Mouse (Mus musculus) ovary, adult 18-20 months (tissue): ENCODE data around the gene Aldh16a1.
"Not testable (repeated sequence)": the region's sequence is repeated elsewhere in the genome, so short reads cannot be mapped to it uniquely, and the experiment has no call there.

Experiments used
- DNase-seq: peaks from one replicate; pipeline ENCODE4 v3.0.0; 2022; ENCODE audit warnings: low spot score, mixed read lengths

The Aldh16a1 gene

DNA sequence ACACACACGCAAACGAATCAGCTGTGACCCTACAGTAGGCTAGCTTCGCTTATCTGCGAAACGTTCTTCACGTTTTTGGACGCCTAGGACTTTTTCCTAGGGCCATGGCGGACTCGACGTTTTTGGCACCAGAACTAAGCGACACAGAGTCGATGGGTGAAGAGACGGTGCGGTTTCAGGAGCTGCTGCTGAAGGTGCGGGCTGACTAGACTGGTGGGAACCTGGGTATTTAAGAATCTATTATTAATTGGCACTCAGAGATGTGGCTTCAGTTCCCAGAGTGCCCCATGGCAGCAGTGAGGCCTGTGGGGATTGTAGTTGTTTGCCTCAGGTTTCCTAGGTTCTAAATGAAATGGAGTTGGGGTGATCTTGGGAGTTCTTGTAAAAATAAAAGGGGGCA lies 1.8 kb upstream of the Aldh16a1 start:
- DNase-seq = no peak

DNA sequence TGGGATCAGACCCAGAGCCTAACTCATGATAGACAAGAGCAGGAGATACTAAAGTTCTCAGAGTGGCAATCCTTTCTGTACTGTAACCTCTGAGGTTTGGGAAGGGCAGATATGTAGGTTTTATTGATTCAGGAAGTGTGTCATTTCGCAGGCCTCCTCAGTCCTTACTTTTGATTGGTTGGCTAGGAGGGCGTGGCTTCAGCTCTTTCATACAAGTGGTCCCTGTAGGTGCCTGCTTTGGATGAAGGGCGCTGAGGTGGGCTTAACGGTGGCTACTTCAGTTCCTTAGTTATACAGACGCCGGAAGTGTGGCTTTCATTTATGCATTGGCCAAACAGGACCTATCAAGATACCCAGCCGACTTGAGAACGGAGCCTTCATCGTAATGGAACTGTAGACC lies 1.2 kb upstream of the Aldh16a1 start:
- no peak for DNase-seq

DNA sequence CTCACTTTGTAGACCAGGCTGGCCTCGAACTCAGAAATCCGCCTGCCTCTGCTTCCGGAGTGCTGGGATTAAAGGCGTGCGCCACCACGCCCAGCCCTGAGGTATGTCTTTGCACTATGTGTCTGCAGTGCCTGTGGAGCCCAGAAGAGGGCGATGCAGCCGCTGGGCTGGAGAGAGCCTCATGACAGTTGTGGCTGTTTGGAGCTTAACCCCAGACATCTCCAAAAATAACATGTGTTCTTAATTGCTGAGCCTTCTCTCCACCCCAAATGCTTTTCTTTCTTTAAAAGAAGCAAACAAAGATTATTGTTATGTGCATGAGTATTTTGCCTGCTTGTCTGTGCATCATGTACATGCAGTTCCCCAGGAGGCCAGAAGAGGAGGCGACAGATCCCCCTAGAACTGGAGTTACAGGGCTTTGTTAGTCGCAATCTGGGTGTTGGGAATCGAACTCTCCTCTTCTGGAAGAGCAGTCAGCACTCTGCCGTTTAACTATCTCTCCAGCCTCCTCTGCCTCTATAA lies 670 bp upstream of the Aldh16a1 start:
- no peak for DNase-seq

DNA sequence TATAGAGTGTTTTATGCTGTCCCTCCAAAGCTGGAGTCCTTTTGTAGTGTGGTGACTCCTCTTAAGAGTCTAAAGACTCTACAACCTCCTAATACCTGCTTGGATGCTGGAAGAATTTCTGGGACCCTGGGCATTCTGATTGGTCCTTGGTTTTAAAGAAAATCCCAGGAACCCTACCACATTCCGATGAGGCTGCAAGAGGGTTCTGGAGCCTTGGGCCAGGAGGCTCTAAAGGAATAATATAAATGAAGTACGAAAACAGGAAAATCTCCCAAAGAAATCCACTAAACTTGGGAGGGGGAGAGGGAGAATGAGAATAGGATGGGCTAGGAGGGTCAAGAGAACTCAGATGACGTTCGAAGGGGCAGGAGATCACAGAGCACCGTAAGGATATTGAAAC lies 798 bp downstream of the Aldh16a1 start:
- DNase-seq = no peak

DNA sequence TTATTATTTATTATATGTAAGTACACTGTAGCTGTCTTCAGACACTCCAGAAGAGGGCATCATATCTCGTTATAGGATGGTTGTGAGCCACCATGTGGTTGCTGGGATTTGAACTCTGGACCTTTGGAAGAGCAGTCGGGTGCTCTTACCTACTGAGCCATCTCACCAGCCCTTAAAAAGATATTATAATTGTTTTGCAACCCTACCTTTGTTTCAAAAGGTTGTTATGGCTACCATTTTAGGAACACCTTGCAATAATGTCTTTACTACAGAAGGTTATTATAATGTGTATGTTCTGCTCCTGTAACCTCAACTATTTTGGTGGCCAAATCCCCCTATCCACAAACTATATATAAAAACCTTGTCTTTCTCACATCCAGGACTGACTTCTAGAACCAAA lies 1.3 kb downstream of the Aldh16a1 start:
- DNase-seq = not testable (repeated sequence)

DNA sequence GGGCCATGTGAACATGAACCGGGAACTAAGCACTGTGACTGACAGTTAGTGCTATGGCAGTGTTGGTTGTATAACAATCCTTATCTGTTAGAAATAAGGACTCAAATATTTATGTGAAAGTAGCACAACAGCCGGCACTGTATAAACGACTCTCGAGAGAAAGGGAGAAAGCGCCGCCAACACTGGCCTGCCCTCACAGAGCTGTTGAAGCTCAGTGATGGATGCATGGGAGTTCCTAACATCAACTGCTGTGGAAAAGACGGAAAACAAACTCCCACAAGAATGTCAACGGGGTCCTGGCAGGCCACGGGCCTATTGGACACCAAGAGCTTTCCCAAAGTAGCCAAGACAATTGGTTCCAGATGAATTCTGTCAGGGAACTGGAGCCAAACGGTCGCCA lies 3.1 kb downstream of the Aldh16a1 start:
- peak; percentile 62 for DNase-seq

DNA sequence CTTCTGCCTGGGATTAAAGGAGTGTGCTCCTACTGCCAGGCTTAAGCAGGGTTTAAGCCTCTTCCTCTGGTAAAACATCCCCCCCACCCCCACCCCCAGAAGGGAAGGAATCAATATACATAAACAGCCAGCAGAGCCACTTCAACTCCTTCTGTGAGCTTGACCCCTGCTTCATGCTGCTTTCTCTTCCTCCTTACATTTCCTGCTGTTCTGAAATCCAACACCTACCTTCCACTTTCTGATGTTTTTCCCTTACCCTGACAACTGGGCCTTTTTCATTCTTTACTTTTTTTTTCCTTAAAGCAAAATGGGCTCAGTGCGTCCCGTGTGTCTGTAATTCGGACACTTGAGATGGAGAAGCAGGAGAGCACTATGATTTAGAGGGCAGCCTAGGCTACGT lies 4.1 kb downstream of the Aldh16a1 start:
- no peak for DNase-seq

DNA sequence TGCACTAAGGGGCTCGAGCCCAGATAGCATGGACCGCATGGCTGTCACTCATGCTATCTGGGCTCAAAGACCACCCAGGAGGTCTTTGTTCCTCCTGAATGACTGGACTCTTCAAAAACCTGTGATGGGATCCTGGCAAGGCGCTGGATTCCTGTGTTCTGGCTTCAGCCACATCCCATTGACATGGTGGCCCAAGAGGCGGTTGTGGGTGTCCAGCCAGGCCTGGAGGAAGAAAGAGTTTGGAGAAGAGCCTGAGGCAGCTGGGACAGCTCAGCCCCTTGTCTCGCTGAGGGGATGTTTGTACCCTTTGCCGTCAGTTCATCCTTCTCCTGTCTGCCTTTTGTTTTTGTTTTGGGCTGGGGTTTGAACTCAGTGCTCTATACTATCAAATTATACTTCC lies 4.8 kb downstream of the Aldh16a1 start:
- no peak for DNase-seq

DNA sequence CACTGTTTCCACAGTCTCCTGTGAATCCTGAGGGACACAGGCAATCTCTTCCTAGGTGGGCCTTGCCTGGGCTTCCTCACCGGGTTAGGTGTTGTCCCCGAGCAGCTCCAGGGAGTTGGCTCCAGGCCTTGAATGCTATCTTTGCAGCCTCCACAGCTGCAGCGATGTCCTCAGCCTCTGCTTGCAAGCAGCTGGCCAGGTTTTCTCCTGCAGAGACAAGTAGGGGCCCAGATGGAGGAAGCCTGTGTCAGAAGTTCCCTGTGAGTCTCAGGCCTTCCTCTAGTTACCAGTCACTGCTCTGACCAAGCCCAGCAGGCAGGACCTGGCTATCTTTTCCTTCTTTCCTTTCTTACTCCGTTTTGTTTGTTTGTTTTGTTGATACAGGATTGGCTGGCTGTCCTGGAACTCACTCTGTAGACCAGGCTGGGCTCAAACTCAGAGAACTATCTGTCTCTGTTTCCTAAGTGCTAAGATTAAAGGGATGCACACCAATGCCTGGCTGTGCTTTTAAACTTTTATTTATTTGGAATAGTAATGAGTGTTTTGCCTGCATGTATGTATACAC lies 5.8 kb downstream of the Aldh16a1 start:
- DNase-seq = no peak

DNA sequence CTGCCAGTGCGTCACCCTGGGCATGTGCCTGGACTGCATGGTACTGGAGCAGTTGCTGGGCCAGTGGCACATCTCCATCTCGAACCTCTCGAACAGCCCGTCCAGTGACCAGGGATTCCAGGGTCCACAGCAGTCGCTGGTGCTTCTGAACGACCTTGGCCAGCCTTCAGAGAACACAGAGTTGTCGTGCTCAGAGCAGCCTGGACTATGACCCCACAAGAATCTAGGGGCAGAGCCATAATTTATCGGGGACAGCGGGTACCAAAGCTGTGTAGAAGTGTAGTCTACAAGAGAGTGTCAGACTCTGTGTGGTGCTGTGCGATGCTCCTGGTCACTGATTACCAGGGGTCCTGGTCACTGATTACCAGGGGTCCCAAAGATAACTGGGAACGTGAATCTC lies 6.5 kb downstream of the Aldh16a1 start:
- no peak for DNase-seq

DNA sequence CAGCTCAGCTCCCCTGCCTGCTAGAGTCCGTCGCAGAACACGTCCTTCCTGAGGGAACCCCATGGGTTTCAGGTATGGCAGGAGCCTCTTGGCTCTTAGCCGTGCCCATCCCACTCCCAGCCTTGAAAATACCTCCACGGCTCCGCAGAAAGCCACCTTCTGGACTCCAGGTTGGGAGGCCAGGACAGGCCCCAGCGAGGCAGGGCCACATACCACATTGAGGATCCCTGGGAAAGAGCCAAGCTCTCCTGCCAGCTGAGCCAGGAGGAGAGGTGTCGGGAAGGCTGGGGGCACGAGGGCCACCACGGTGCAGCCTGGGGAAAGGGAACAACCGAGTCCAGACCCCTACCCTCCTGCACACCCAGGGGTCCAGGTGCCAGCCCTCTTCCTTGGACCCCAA lies 7.1 kb downstream of the Aldh16a1 start:
- DNase-seq = no peak

DNA sequence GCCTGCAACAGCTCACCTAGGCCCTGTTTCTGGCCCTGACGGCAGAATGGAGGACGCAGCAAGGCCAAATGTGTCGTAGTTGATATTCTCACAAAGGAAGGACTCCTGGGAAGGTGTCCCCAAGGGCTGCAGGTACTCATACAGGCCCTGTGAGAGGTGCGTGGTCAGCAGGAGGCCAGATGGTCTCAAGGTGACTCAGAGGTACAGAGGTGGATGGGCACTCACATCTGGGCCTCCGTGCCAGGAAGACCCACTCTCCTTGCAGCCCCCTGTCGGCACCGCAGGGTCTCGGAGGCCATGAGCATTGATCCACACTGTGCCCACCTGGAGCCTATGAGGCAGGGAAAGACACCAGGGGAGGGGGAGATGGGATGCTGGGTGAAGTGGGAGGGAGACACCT lies 8.9 kb downstream of the Aldh16a1 start:
- no peak for DNase-seq

DNA sequence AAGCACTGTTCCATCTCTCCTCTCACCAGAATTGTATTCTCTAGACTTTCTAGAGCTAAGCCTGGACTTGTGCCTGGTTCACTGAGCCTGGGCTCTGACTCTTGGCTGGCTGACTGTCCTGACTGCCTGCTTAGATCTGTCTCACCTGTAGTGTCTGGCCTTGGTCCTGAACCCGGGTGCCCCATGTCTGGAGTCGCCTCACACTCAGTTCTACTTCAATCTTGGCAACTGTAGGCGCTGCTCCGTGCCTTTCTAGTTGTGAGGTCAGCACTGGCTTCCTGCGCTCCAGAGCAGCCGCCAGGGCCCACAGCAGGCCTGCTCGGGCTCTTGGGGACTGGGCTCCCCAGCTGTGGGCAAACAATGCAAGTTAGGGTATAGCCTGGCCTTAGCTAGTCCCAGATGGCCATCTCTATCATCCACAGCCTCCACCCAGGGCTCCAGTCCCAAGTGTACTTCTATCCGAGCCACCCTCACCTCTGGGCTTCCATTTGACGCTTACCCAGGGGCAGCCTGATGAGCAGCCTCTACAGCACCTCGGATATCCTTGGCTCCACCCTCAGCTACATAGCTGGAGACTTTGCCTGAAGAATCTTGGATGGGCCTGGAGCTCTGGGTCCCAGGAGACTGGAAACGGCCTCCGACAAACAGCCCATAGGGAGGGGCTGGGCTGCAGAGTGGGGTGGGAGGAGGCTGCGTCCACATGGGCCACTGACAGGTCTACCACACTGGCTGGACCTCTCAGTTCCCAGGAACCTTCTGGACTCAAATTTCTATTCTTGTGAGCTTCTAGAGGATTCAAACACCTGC lies 9.8 kb downstream of the Aldh16a1 start:
- DNase-seq = no peak

DNA sequence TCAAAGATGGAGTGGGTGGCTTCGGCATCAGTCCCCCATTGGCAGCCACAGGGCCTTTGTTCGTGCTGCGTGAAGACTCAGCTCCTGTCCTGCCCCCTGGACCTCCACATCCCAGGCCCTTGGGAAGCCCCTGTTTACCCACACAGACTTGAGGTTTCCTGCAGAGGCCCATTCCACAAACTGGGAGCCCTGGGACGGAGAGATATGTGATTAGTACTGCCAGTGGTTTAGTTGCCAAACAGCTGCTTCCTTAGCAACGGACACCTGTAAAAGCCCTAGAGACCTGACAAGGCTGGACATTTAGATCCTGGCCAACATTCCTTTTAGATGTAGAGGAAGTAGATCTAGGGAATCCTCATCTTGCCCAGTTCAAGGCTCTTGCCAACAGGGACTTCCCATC lies 12.5 kb downstream of the Aldh16a1 start:
- no peak for DNase-seq

DNA sequence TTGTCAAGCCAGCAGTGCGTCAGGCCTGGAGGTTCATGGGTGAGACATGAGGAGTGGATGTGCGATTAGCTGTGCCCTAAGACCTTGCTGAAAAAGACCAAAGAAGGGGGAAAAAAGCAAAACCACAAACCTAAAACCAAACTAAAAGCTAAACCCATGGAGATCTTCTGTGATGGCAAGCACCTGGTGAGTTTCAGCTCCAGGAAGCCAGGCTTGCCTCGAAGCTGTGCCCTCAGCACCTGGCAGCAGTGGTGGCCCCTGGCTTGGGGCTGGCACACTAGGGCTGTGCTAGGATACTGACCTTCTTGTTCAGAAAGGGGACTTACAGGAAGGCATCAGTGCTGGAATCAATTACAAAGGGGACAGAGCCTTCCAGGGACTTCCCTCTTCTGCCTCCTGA lies 13.1 kb downstream of the Aldh16a1 start:
- DNase-seq = no peak

DNA sequence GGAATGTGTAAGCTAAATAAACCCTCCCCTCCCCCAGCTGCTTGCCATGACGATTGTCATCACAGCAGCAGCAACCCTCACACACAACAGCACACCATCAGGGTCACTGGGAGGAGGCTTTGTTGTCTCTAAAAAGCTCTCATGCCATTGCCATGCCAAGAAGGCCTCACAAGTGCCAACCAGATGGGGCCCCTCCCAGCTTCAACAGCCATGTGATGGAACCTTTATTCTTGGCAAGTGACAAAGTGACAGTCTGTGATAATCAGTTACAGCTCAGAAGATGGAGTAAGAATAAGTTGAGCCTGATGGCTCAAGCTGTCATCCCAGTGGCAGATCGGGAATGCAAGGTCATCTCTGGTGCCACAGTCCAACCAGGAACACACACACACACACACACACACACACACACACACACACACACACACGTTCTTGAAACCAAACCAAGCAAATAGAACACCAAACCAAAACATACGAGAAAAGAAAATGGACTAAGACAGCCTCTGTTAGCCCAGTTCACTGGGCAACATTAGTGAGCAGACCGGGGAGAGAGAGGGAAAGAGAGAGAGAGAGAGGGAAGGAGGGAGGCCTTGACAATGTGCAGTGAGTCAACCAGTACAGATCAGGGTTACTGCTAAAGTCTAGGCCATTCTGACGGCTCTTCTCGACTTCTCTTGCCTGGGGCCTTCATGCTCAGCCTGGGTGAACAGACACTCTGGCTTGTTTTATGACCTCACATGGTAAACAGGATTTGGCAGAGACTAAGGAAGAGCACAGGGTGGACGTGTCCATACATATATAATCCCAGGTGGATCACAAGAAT lies 14.3 kb downstream of the Aldh16a1 start:
- no peak for DNase-seq

DNA sequence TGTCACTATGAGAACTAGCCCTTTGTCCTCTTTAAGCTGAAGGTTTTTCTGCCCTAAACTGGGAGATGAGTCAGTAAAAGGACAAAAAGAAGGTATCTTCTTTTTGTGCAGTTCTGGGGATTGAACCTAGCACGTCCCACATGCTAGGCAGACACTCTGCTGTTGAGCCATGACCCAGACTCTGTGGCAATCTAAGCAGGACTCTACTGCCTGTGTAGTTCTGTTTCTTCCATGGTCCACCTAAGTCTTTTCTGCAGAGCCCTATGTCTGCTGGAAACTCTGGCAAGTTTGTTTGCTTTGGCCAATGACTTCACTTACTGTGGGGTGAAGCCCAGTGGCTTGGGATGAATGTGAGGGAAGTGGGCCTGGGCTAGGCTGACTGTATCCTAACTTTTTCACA lies 16.0 kb downstream of the Aldh16a1 start:
- no peak for DNase-seq

DNA sequence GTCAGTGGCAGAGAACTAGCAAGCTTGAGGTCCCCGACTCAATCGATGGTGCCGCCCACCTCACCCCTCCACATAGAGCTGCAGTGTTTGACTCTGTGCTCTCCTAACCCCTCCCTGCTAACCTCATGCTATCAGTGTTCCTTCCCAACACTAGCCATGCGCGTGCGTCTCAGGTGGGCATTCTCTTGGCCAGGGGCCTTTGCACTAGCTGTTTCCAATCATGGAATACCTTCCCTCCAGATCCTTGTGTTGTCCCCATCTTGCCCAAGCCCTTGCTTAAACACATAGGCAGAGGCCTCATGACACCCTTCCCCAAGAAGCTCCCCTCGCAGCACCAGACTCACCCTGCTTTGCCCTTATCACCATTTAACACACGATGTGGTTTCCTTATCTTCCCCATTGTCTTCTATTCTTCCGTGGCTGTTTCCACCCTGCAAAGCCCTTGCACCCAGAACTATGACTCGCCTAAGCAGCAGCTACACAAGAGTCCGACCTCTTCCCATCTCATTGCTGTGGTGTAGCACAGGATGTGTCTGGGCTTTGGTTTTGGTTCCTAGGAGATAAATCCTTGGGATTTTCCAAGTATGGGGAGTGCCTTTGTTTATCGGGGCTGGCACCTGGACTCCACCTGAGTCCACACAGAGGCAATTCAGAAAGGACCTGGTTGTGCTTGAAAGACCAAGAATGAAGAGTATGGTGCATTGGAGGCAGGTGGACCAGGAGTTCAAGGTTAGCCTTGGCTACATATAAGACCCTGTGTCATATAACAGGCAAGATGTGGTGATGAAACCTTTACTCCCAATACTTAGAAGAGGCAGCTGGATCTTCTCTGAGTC lies 17.0 kb downstream of the Aldh16a1 start:
- no peak for DNase-seq

DNA sequence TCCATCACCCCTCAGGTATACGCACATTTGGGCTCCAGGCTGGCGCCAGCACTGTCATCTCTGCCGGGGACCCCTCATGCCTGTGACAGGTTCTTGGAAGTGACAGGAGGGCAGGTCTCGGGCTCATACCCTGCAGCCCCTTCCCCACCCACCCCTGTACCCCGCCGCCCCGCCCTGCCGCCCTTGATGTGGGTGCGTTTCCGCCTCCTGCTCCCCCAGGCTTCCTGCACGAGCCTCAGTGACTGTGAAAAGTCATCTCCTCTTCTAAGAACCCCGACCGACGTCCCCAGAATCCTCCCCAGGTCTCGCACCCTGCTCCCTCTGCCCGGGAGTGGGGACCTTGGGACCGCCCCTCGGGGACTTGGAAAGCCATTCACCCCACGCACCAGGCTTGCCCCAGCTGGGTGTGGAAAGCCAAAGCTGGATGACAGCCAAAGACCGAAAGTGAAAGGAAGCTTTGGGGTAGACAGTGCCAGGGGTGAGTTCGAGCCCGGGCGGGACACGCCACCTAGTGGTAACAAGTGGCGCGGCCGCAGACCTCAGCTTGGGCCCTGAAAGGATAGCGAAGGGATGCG lies 18.3 kb downstream of the Aldh16a1 start, which contains the start of the genes Gm45713 and Flt3l:
TSS of gene Gm45713 (minus strand) at position 239 of the 575 bp plus-strand sequence.
TSS of gene Flt3l (minus strand) at position 440 of the 575 bp plus-strand sequence.
- peak; percentile 84 for DNase-seq

DNA sequence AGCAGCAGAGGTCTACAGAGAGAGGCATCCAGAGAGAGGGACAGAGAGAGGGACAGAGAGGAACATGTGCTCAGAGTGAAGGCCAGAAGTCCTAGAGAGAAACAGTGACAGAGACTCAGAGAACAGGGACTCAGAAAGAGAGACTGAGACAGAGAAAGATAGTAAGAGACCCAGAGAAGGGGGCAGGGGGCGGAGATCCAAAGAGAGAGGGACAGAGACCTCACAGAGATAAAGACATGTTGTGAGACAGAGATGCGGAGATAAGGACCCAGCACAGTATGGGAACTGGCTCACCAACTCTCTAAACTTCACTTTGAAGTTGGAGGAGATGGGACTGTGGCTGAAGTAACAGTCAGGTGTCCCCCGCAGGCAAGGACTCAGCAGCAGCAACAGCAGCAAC lies 19.0 kb downstream of the Aldh16a1 start:
- DNase-seq = no peak

DNA sequence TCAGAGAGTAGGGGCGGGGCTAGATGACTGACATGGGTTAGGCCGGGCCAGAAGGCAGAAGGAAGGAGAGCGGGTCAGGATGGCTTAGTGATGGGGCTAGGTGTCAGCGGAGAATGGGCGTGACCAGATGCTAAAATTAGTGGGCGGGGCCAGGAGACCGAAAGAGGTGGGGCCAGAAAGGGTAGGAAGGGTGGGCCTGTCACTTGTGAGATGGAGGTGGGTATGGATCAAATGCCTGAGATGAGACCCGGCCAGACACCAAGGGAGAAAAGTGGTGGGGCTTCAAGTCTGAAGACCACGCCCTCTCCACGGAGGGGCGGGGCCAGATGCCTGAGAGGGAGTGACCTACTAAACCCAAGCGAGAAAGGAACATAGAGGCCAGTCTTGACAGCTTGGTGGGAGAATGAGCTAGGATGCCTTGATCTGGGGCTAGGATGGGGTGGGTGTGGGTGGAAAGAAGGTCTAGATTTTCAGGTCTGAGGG lies 19.8 kb downstream of the Aldh16a1 start:
- no peak for DNase-seq
